Mouse (Mus musculus) CH12.LX (cell line): ENCODE data around the gene Prrg2. TPM values are rescaled to one million over a fixed set of nuclear protein-coding genes. Genes with fewer than 3 reads are reported as not detected.
A peak's percentile ranks its signal among the peaks of the same experiment; 100 is the strongest.

Experiments
- DNase-seq: peaks from one replicate; pipeline ENCODE4 v3.0.0-alpha.2; 2013; ENCODE audit errors: extremely low read depth
- H3K27ac ChIP-seq: 2 replicates; pipeline ENCODE4 v1.5.1; 2012; ENCODE audit warnings: low read depth, mild to moderate bottlenecking, control low read depth, moderate library complexity; ENCODE audit not compliant: insufficient read depth
- H3K27me3 ChIP-seq: replicated peaks from 2 replicates; pipeline ENCODE3; 2012; ENCODE audit warnings: inconsistent platforms
- H3K36me3 ChIP-seq, 2 experiments: replicated peaks in 1 of 2; 2 replicates each; pipeline versions ENCODE3 to v1.6.1; 2012; ENCODE audit warnings: inconsistent platforms in 1 of 2, low read length in 1 of 2, mild to moderate bottlenecking in 1 of 2, mixed read lengths in 1 of 2, moderate library complexity in 1 of 2; ENCODE audit not compliant: control insufficient read depth in 1 of 2, insufficient read depth in 1 of 2
- H3K4me1 ChIP-seq, 2 experiments: 2 replicates each; pipeline ENCODE4 v1.6.1; 2012; ENCODE audit warnings: inconsistent platforms in 1 of 2, moderate library complexity in 1 of 2; ENCODE audit not compliant: insufficient read depth in 2 of 2, control insufficient read depth in 1 of 2
- H3K4me2 ChIP-seq: 2 replicates; pipeline ENCODE4 v1.6.1; 2012; ENCODE audit warnings: low read depth, mild to moderate bottlenecking, control low read depth; ENCODE audit not compliant: poor library complexity, insufficient read depth, severe bottlenecking
- H3K4me3 ChIP-seq, 3 experiments: fragments of 150-350 bp in 1 of 3; sonication (generic) in 1 of 3; replicated peaks in 1 of 3; 2 replicates each; pipeline versions ENCODE3 to v1.5.1; 2011 to 2012; ENCODE audit warnings: low read depth in 2 of 3, low read length in 2 of 3, mild to moderate bottlenecking in 2 of 3, moderate library complexity in 2 of 3, control low read depth in 1 of 3, improper control_type of control experiment in 1 of 3, inconsistent platforms in 1 of 3, mixed read lengths in 1 of 3; ENCODE audit not compliant: poor library complexity in 1 of 3
- H3K79me2 ChIP-seq: replicated peaks from 2 replicates; pipeline ENCODE4 v1.6.1; 2012; ENCODE audit warnings: mild to moderate bottlenecking, moderate library complexity; ENCODE audit not compliant: control insufficient read depth, poor library complexity, insufficient read depth, severe bottlenecking; ENCODE audit errors: extremely low read depth
- H3K9ac ChIP-seq: 2 replicates; pipeline ENCODE4 v1.6.1; 2012; ENCODE audit warnings: low read depth, mild to moderate bottlenecking, control low read depth, moderate library complexity; ENCODE audit not compliant: insufficient read depth
- H3K9me3 ChIP-seq: replicated peaks from 2 replicates; pipeline ENCODE3; 2012; ENCODE audit warnings: low read length, inconsistent platforms, mixed read lengths
- BHLHE40 ChIP-seq: IDR thresholded peaks from 2 replicates; pipeline ENCODE4 v1.6.1; 2011; ENCODE audit warnings: mild to moderate bottlenecking, low read depth, low read length, improper control_type of control experiment
- CHD1 ChIP-seq: IDR thresholded peaks from 2 replicates; pipeline ENCODE4 v1.6.1; 2012; ENCODE audit warnings: low read depth, low read length, improper control_type of control experiment, inconsistent platforms
- ELF1 ChIP-seq: IDR thresholded peaks from 2 replicates; pipeline ENCODE4 v1.6.1; 2014; ENCODE audit warnings: low read depth, mild to moderate bottlenecking, inconsistent platforms, low read length, improper control_type of control experiment
- ETS1 ChIP-seq: conservative IDR thresholded peaks from 2 replicates; pipeline ENCODE4 v1.6.1; 2012; ENCODE audit warnings: low read depth, mild to moderate bottlenecking, inconsistent platforms, low read length, improper control_type of control experiment, moderate library complexity
- HCFC1 ChIP-seq: IDR thresholded peaks from 2 replicates; pipeline ENCODE4 v1.6.1; 2012; ENCODE audit warnings: low read depth, mild to moderate bottlenecking, inconsistent platforms, low read length, improper control_type of control experiment
- JUN ChIP-seq: IDR thresholded peaks from 2 replicates; pipeline ENCODE4 v1.6.1; 2011; ENCODE audit warnings: low read depth, mild to moderate bottlenecking, low read length, improper control_type of control experiment, moderate library complexity; ENCODE audit not compliant: insufficient read depth
- JUND ChIP-seq: conservative IDR thresholded peaks from 2 replicates; pipeline ENCODE4 v1.6.1; 2011; ENCODE audit warnings: low read depth, low read length, improper control_type of control experiment
- KAT2A ChIP-seq: IDR thresholded peaks from 2 replicates; pipeline ENCODE4 v1.6.1; 2012; ENCODE audit warnings: low read length, improper control_type of control experiment, inconsistent platforms; ENCODE audit not compliant: insufficient replicate concordance
- MAX ChIP-seq: IDR thresholded peaks from 2 replicates; pipeline ENCODE4 v1.6.1; 2011; ENCODE audit warnings: low read length, improper control_type of control experiment
- MEF2A ChIP-seq: IDR thresholded peaks from 2 replicates; pipeline ENCODE4 v1.6.1; 2014; ENCODE audit warnings: low read depth, mild to moderate bottlenecking, inconsistent platforms, low read length, improper control_type of control experiment, borderline replicate concordance
- MXI1 ChIP-seq: IDR thresholded peaks from 2 replicates; pipeline ENCODE4 v1.6.1; 2011; ENCODE audit warnings: mild to moderate bottlenecking, low read depth, low read length, improper control_type of control experiment
- NRF1 ChIP-seq: IDR thresholded peaks from 2 replicates; pipeline ENCODE4 v1.6.1; 2014; ENCODE audit warnings: low read depth, mild to moderate bottlenecking, inconsistent platforms, low read length, improper control_type of control experiment, moderate library complexity
- POLR2AphosphoS2 ChIP-seq: IDR thresholded peaks from 2 replicates; pipeline ENCODE4 v1.6.1; 2011; ENCODE audit warnings: low read depth, low read length, improper control_type of control experiment
- RAD21 ChIP-seq: IDR thresholded peaks from 2 replicates; pipeline ENCODE4 v1.6.1; 2011; ENCODE audit warnings: low read depth, mild to moderate bottlenecking, low read length, improper control_type of control experiment, moderate library complexity
- SIN3A ChIP-seq: IDR thresholded peaks from 2 replicates; pipeline ENCODE4 v1.6.1; 2012; ENCODE audit warnings: low read length, improper control_type of control experiment, inconsistent platforms
- SMC3 ChIP-seq: IDR thresholded peaks from 2 replicates; pipeline ENCODE4 v1.6.1; 2011; ENCODE audit warnings: low read depth, low read length, improper control_type of control experiment
- UBTF ChIP-seq: IDR thresholded peaks from 2 replicates; pipeline ENCODE4 v1.6.1; 2012; ENCODE audit warnings: low read depth, mild to moderate bottlenecking, inconsistent platforms, low read length, improper control_type of control experiment, moderate library complexity
- USF2 ChIP-seq: conservative IDR thresholded peaks from 2 replicates; pipeline ENCODE4 v1.6.1; 2011; ENCODE audit warnings: low read depth, low read length, improper control_type of control experiment
- ZC3H11A ChIP-seq: IDR thresholded peaks from 2 replicates; pipeline ENCODE4 v1.6.1; 2012; ENCODE audit warnings: low read depth, mild to moderate bottlenecking, inconsistent platforms, low read length, improper control_type of control experiment
- ZKSCAN1 ChIP-seq: IDR thresholded peaks from 2 replicates; pipeline ENCODE4 v1.6.1; 2012; ENCODE audit warnings: low read depth, inconsistent platforms, low read length, improper control_type of control experiment, borderline replicate concordance
- ZMIZ1 ChIP-seq: IDR thresholded peaks from 2 replicates; pipeline ENCODE4 v1.6.1; 2012; ENCODE audit warnings: low read depth, mild to moderate bottlenecking, inconsistent platforms, low read length, improper control_type of control experiment
- ZNF384 ChIP-seq: IDR thresholded peaks from 2 replicates; pipeline ENCODE4 v1.6.1; 2012; ENCODE audit warnings: low read depth, low read length, improper control_type of control experiment, inconsistent platforms
- dilution Hi-C: fragments of 300-500 bp; cut with MboI; formaldehyde crosslinking; loops from 2 replicates; pipeline ENCODE4 v1.14.3; 2020; ENCODE audit warnings: low sequenced_read_pairs; ENCODE audit not compliant: extremely low pct_unique_long_range_greater_than_20kb, extremely low pct_ligation_motif_present
- in situ Hi-C: fragments of 300-500 bp; cut with MboI; formaldehyde crosslinking; loops from 3 replicates; pipeline ENCODE4 v1.14.3; 2019; ENCODE audit warnings: low sequenced_read_pairs, low pct_ligation_motif_present, low pct_unique_long_range_greater_than_20kb, mixed read lengths
- polyA plus RNA-seq: library from polyadenylated mRNA; unstranded; fragments of >175 nt; gene quantifications from 2 replicates; pipeline ENCODE4 v1.2.1, GENCODE M21; 2012; ENCODE audit warnings: low read depth; ENCODE audit not compliant: insufficient read length
- total RNA-seq, 2 experiments: library from RNA; depleted of rRNA; stranded (reverse); fragments of 300-350 nt in 1 of 2; fragments of >200 nt in 1 of 2; gene quantifications; 2 replicates each; pipeline ENCODE4 v1.2.3; 2012 to 2014

Gene Prrg2
- total and polyA plus RNA-seq, 3 experiments = 6.7 to 7.2 (median 7.1) TPM

- H3K9ac ChIP-seq = peak overlapping the region; percentile 100
- peak overlapping the region; percentile 30 for H3K4me2 ChIP-seq
- dilution Hi-C loops = no loop called here
- peak overlapping the region; percentile 63 to 99 (median 92) for H3K4me3 ChIP-seq
- H3K4me1 ChIP-seq = peaks cover 0 to 31% of the 10 kb centered on the region in 2 experiments; a peak in 2 of 4 replicates
- no peaks in the 10 kb centered on the region for H3K27me3 ChIP-seq
- peaks cover 27 to 41% of the 10 kb centered on the region in 2 experiments for H3K36me3 ChIP-seq
- TF ChIP-seq RAD21 = no peak
- no peak for TF ChIP-seq ETS1
- TF ChIP-seq UBTF = 0 out of 2 replicates have a peak, but pooled peaks have one; percentile 42
- no peak for TF ChIP-seq ELF1
- no peak for TF ChIP-seq KAT2A
- TF ChIP-seq, all 38 proteins: peak for 1
- Histone ChIP-seq H3K9me3 (no peaks in the 10 kb centered on the region), H3K27ac (peak overlapping the region; percentile 74), H3K79me2 (peaks cover 18% of the 10 kb centered on the region)
- DNase-seq = peak; percentile 17
- in situ Hi-C loops = no loop called here
These were observed 47.0 kb downstream of the Prrg2 start for GRCm38 (mm10) chr7:45015344-45015956.

DNA sequence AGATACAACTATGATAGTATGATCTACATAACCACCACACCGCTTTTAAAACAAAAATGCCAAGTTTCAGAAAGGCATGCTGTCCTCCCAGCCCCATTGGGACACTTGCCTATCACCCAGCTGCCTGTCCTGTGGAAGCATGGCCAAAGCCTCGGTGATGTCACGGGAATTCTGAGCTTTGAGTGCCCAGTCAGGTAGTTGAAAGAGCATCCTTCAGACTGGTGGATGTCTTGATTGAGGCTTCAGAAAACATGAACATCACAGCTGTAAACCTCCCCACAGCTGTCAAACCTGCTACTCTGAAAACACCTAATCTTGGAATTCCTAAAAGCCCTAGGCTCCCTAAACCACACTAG, 48.4 kb downstream of the Prrg2 start:
- TF ChIP-seq POLR2AphosphoS2 (no peak), USF2 (no peak), RAD21 (no peak), MEF2A (no peak), JUN (no peak), JUND (no peak), ZMIZ1 (no peak), SMC3 (no peak), NRF1 (no peak), MXI1 (no peak), ZKSCAN1 (no peak), CHD1 (no peak), ZNF384 (no peak), HCFC1 (no peak), SIN3A (no peak), BHLHE40 (no peak), MAX (no peak), ZC3H11A (no peak)
- peaks cover 41 to 48% of the 10 kb centered on the region in 2 experiments for H3K36me3 ChIP-seq
- no peak overlapping the region for H3K9ac ChIP-seq
- H3K79me2 ChIP-seq = peaks cover 18% of the 10 kb centered on the region
- DNase-seq = no peak
- no peaks in the 10 kb centered on the region for H3K27me3 ChIP-seq
- peaks cover 0 to 28% of the 10 kb centered on the region in 2 experiments; a peak in 2 of 4 replicates for H3K4me1 ChIP-seq
- H3K4me3 ChIP-seq = no peak overlapping the region
- no peaks in the 10 kb centered on the region for H3K9me3 ChIP-seq
- 0 out of 2 replicates have a peak overlapping the region, but pooled peaks have one; percentile 10 for H3K4me2 ChIP-seq
- in situ Hi-C loops (no loop called here), dilution Hi-C loops (no loop called here)
- H3K27ac ChIP-seq = no peak overlapping the region
